Mouse (Mus musculus): Measurements from ENCODE around the gene Morf4l2. TPM values are rescaled to one million over a fixed set of nuclear protein-coding genes. Genes with fewer than 3 reads are reported as not detected.

The Morf4l2 gene
- polyA plus RNA-seq, 1 experiment from 2014 or later = 541 TPM

Other genes with a start within 250 kb of the Morf4l2 start
- not detected in 2 replicates for gene Kir3dl1, start 225.7 kb downstream of the Morf4l2 start, polyA plus RNA-seq (2016; fragmentation: Nextera tagmentation; extraction: Ambion mirVana)
- gene Kir3dl2, start 199.6 kb downstream of the Morf4l2 start, polyA plus RNA-seq (2016; fragmentation: Nextera tagmentation; extraction: Ambion mirVana) = not detected in 2 replicates
- gene Tceal3, start 152.8 kb downstream of the Morf4l2 start, polyA plus RNA-seq (2016; fragmentation: Nextera tagmentation; extraction: Ambion mirVana) = 1.9 and 3.7 TPM in 2 replicates
- gene Tceal1, start 35.7 kb downstream of the Morf4l2 start, polyA plus RNA-seq (2016; fragmentation: Nextera tagmentation; extraction: Ambion mirVana) = 6.1 and 7.2 TPM in 2 replicates
- gene Glra4, start 36.5 kb upstream of the Morf4l2 start, polyA plus RNA-seq (2016; fragmentation: Nextera tagmentation; extraction: Ambion mirVana) = 0.15 and 0.21 TPM in 2 replicates
- 2.7 and 3.2 TPM in 2 replicates for gene Plp1, start 79.0 kb upstream of the Morf4l2 start, polyA plus RNA-seq (2016; fragmentation: Nextera tagmentation; extraction: Ambion mirVana)
- gene Rab9b, start 125.1 kb upstream of the Morf4l2 start, polyA plus RNA-seq (2016; fragmentation: Nextera tagmentation; extraction: Ambion mirVana) = 0.05 and 0.20 TPM in 2 replicates
- gene H2bfm, start 183.6 kb upstream of the Morf4l2 start, polyA plus RNA-seq (2016; fragmentation: Nextera tagmentation; extraction: Ambion mirVana) = not detected in 2 replicates
- 19.7 and 28.3 TPM in 2 replicates for gene Tmsb15b2, start 231.8 kb upstream of the Morf4l2 start, polyA plus RNA-seq (2016; fragmentation: Nextera tagmentation; extraction: Ambion mirVana)
- gene Tmsb15l, start 233.2 kb upstream of the Morf4l2 start, polyA plus RNA-seq (2016; fragmentation: Nextera tagmentation; extraction: Ambion mirVana) = 1.4 and 2.4 TPM in 2 replicates
- gene Tmsb15b1, start 233.2 kb upstream of the Morf4l2 start, polyA plus RNA-seq (2016; fragmentation: Nextera tagmentation; extraction: Ambion mirVana) = 11.8 and 13.6 TPM in 2 replicates
- gene Zcchc18, start 249.5 kb upstream of the Morf4l2 start, polyA plus RNA-seq (2016; fragmentation: Nextera tagmentation; extraction: Ambion mirVana) = 4.0 and 8.6 TPM in 2 replicates

Data from heart, embryonic 10.5 days (tissue).